ENCODE assay signal across 9 mouse cellular contexts in the genomic region with DNA sequence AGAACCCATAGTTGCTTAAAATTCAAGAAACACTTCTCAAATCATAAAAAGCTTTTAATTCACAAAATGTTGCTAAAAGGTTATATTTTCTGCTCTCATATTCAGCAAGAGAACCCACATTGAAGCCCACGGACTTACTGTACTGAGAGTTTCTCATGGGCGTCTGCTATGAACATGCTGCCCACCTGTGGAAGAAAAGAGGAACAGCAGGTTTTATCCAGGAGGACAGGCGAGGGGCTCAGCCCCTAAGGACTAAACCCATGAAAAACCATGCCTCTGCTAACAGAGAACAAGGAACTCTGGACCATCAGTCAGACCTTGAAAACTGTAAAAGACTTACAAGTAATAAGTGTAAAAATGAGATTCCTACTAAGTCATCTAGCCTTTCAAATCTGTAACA. TPM values are rescaled to one million over a fixed set of nuclear protein-coding genes. Genes with fewer than 3 reads are reported as not detected.
A peak's percentile ranks its signal among the peaks of the same experiment; 100 is the strongest.
DNase-seq lines count a peak whose midpoint lies in the region; ATAC-seq and TF ChIP-seq lines count a peak whose summit lies in the region.
"Had no signal": no experiment of that assay in that cellular context is flagged by ENCODE, and none has a peak within 500 bp of the region (broad histone marks: within the 10 kb centered on the region; RNA-seq: fewer than 3 reads in every experiment).

No protein-coding gene starts in this region.

- intact Hi-C loops in gastrocnemius, adult 2 months (cut with DNase I), result loop anchor here (2.0 kb wide), 2 partner anchors 140 to 148 kb away; no protein-coding TSS in a partner anchor

- no peaks in the 10 kb centered on the region for H3K4me1 ChIP-seq in lung, adult 2 months (ENCODE audit: control insufficient read depth, insufficient read depth, low read length)
- H3K4me1 ChIP-seq: neural tube, embryonic 13.5 days had no signal

- no peak for TF ChIP-seq POLR2A in lung, adult 2 months (IDR thresholded peaks at IDR 0.05; ENCODE audit: borderline replicate concordance, extremely low read depth, low read depth, low read length)

- peak; percentile 81 for TF ChIP-seq CTCF in gastrocnemius, adult 2 months (IDR thresholded peaks at IDR 0.05)
- TF ChIP-seq CTCF in lung, adult 2 months (IDR thresholded peaks at IDR 0.05; ENCODE audit: insufficient read depth, low read length), result peak; percentile 57

- no peak for ATAC-seq in granulocyte monocyte progenitor cell, adult 5-6 weeks (replicated peaks; ENCODE audit: poor library complexity, severe bottlenecking)

- no peak overlapping the region for H3K27ac ChIP-seq in gastrocnemius, adult 2 months
- H3K27ac ChIP-seq: neural tube, embryonic 13.5 days had no signal

- no peak for DNase-seq in gastrocnemius, adult 2 months
- DNase-seq in gastrocnemius, postnatal 25 days, result no peak
- DNase-seq in right cerebral cortex, adult 18-20 months, result peak; percentile 34
- no peak for DNase-seq in right cerebral cortex, postnatal 14 days
- peak; percentile 75 for DNase-seq in embryo, embryonic 10.5 days (ENCODE audit: low spot score)
- DNase-seq in lung, adult 2 months, result no peak
- DNase-seq in thymus, postnatal 25 days, result peak; percentile 19

- no peak overlapping the region for H3K4me3 ChIP-seq in gastrocnemius, adult 2 months
- H3K4me3 ChIP-seq in lung, adult 2 months (replicated peaks; ENCODE audit: extremely low read depth, low read depth, low read length), result no peak overlapping the region
- H3K4me3 ChIP-seq: neural tube, embryonic 13.5 days had no signal

- WGBS in lung, adult 2 months, result 18% methylated on average over 3 of the region's 3 CpGs

RNA-seq across cellular contexts. Expression of a gene that starts 45.0 kb away (rescaled TPM):
- total RNA-seq in gastrocnemius, adult 2 months (2021), result 10 to 100 TPM; 13.6 to 14.7 TPM
- 10 to 100 TPM; 10.2 TPM for total RNA-seq in gastrocnemius, postnatal 25 days (2021)
- 6.7 and 9.5 TPM in 2 replicates for polyA plus RNA-seq in lung, adult 2 months (2012; rRNA removed)
- 8.2 and 15.1 TPM in 2 replicates for total RNA-seq in granulocyte monocyte progenitor cell, adult 5-6 weeks (2014; fragmentation: Nextera tagmentation)
- total RNA-seq in granulocyte monocyte progenitor cell, adult 5-6 weeks (2017), result 8.5 and 13.3 TPM in 2 replicates

RNA-seq across cellular contexts. Expression of a gene that starts 50.0 kb away (rescaled TPM):
- total RNA-seq in gastrocnemius, adult 2 months (2021), result 1 to 10 TPM; 3.4 to 3.9 TPM
- total RNA-seq in gastrocnemius, postnatal 25 days (2021), result 1 to 10 TPM; 2.7 to 3.9 TPM
- polyA plus RNA-seq in lung, adult 2 months (2012; rRNA removed), result 7.5 and 8.7 TPM in 2 replicates
- 4.1 and 5.9 TPM in 2 replicates for total RNA-seq in granulocyte monocyte progenitor cell, adult 5-6 weeks (2014; fragmentation: Nextera tagmentation)
- 5.7 and 8.7 TPM in 2 replicates for total RNA-seq in granulocyte monocyte progenitor cell, adult 5-6 weeks (2017)

Comparison
In these comparisons a context has a peak if more than half of its experiments do, and no peak if none do; other contexts are left out.
1. DNase-seq: peak in right cerebral cortex, adult 18-20 months (single experiment), embryo, embryonic 10.5 days (single experiment) and thymus, postnatal 25 days (single experiment); none in gastrocnemius, adult 2 months (single experiment), gastrocnemius, postnatal 25 days (single experiment), right cerebral cortex, postnatal 14 days (single experiment) and lung, adult 2 months (single experiment).